Mouse (Mus musculus): ENCODE data around the gene Nipsnap3a.

DNA sequence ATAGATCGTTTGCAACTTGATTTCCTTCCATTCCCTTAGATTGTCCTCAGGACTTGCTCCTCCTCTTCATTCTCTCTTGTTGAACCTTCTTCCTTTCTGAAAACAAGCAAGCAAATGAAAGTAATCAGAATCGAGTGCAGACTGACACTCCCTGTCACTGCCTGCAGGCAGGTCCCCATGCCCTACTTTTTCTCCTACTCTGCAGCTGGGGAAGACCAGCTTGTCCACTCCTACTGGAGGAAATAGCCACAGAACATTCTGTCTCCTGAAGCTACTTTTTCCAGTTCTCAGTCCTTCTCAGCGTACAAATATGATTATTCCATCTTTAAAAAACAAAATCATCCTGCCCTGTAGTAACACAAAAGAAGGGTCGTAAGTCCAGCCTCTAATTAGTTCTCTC, 35.3 kb downstream of the Nipsnap3a start:
- TF ChIP-seq POLR2A (IDR thresholded peaks at IDR 0.05; ENCODE audit: insufficient read length, low read depth) = no peak
- TF ChIP-seq MAX (IDR thresholded peaks at IDR 0.05; ENCODE audit: low read depth) = no peak
- TF ChIP-seq POLR2AphosphoS2 (IDR thresholded peaks at IDR 0.05; ENCODE audit: insufficient read length, low read depth) = no peak
- no peak for TF ChIP-seq USF1 (IDR thresholded peaks at IDR 0.05; ENCODE audit: low read depth)
- no peak for TF ChIP-seq MYOD1 (IDR thresholded peaks at IDR 0.05; ENCODE audit: control insufficient read depth in 1 of 3, insufficient read length in 2 of 3, low read depth in 2 of 3)

All from myocyte (in vitro differentiated cells).